Mouse (Mus musculus) heart, postnatal 4 days (tissue): ENCODE measurements around the gene Wdr81. TPM values are rescaled to one million over a fixed set of nuclear protein-coding genes. Genes with fewer than 3 reads are reported as not detected.

Experiments used
- DNase-seq: peaks from one replicate; pipeline ENCODE4 v3.0.0; 2021
- total RNA-seq, 2 experiments: library from RNA; stranded (reverse); gene quantifications; 2 replicates each; pipeline ENCODE4 v1.2.3; 2021

Gene Wdr81
- total RNA-seq: 1 to 10 TPM; 5.2 to 6.0 TPM

DNA sequence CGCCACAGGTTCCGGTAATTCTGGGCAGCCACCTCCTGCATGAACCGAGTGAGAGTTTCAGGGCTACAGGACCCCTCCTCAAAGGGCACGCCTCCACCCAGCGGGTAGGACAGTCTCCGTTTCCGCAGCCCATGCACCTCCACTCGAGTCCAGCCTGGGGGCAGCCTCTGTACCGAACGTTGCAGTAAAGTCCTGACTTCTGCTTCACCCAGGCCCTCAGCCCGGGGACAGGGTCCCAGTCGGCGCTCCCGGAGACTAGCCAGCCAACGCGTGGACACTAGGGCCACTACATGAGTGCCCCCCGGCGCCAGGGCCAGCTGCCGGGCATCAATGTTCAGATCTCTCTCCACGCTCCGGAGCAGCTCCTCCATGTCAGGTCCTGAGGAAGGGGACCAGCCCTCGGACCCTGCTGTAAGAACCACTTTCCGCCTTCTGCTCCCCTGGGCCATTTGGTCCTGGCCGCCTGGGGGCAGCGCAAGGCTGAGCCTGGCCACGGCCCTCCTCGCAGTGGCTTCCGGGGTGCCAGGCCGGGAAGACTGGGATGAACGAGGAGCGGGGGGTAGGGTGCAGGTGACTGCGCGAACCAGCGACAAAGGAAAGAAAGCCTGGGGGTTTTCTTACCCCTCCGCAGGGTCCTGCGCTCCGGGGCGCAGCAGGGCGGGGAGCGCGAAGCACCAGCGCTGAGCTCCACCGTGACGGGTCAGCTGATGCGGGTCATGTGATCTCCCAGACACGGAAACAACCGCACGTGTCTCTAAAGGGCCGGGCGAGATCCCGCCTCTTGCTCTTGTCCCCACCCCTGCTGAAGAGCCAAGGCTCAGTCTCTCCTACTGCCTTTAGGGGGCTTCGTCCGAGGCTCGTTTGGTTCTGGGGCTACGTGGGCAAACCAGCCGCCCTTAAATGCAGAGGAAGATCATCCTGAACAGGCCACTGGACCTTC lies at the start of gene Wdr81:
TSS of gene Wdr81 (minus strand) at position 727 of the 940 bp plus-strand sequence.
- DNase-seq: peak; percentile 87

DNA sequence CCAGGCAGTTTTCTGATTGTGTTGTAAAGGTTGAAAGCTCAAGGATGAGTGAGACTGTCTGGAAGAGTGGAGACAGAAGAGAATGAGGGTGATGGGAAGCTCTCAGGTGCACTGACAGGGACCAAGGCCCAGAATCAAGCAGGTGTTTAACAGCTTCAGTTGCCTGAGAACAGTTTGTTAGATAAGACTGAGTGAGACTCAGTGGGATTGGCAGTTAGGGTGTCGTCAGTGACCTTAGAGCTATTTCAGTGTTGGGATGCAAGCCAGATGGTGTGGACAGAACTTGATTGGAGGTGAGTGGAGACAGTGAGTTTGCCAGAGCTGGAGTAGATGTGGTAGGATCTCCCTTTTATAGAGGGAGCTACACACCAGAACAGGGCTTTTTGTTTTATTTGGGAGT lies 43.6 kb upstream of the Wdr81 start:
- DNase-seq: peak; percentile 43

DNA sequence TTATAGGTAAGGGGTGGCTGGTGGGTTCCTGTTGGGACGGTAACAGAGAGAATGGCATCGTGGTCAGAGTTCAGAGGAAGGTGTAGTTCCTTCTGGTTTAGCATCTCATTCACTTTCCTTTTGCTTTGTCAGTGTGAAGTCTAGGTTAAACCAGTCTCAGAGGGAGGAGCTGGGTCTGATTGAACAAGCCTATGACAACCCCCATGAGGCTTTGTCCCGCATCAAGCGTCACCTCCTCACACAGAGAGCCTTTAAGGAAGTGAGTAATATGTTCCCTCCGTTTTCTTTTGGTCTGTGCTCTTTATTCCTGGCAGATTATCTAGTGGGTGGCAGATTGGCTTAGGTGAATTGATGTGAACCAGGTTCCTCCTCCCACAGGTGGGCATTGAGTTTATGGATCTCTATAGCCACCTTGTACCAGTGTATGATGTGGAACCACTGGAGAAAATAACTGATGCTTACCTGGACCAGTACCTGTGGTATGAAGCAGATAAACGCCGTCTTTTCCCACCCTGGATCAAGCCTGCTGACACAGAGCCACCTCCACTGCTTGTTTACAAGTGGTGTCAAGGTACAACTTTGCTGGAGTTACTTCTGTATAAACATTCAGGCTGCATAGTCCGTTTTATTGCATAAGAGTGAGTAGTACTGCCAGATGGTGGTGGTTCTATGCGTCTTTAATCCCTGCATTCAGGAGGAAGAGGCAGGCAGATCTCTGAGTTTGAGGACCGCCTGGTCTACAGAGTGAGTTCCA lies 40.0 kb upstream of the Wdr81 start:
- no peak for DNase-seq

DNA sequence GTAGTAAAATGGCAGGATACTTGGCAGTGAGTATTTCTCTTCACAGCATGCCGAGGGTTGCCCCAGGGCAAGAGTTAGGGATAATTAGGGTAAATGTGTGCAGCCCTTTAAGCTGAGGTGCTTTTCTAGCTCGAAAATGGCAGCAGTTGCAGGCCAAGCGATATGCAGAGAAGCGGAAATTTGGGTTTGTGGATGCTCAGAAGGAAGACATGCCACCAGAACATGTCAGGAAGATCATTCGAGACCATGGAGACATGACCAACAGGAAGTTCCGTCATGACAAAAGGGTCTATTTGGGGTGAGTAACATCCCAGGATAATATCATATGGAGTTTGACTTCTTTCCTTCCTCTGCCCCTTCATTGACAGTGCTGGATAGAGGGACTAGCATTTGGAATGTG lies 33.0 kb upstream of the Wdr81 start:
- no peak for DNase-seq

DNA sequence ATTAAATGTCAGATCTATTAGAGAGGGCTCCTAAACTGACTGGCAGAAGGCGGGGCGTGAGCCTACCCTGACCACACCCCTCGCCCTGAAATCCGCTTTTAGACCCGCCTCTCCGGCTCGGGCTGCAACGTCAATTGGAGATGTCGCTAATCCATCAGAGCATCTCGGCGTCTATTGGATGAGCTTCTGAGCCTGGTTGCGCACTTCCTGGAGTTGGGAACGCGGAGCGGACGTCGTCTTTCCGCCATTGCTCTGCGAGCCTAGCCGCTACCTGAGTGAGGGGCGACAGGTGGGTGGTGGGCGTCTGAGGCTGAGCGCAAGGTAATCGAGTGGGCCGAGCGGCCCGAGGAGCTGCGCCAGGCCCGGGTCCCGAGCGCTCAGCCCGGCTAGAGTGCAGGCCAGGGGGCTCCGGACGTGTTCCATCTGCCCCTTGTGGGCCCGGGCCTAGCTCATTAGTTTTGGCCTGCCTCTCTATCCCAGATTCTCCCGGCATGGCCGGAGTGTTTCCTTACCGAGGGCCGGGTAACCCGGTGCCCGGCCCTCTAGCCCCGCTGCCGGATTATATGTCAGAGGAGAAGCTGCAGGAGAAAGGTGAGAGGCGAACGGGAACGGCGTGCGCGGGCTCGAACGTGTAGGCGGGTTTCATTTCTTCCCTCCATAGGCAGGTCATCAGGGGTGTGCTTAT lies 32.2 kb upstream of the Wdr81 start, which contains the start of gene Prpf8:
TSS of gene Prpf8 (plus strand) at position 216 of the 685 bp plus-strand sequence.
- DNase-seq: peak; percentile 99

DNA sequence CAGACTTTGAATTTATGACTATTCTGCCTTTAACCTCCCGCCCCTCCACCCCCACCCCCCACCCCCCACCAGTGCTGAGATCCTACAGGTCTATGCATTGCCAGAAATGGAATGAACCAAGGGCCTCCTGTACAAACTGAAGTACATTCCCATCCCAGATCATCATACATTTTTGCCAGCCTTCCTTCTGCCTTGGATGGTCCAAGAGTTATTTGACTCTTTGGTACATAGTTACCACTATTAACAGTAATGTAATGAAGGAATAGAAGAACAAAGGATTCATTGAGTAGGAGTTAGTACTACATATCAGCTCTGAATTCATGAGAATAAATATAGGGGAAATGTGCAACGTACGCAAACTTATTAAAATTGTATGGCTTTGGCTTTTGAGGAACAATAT lies 31.7 kb upstream of the Wdr81 start:
- no peak for DNase-seq

DNA sequence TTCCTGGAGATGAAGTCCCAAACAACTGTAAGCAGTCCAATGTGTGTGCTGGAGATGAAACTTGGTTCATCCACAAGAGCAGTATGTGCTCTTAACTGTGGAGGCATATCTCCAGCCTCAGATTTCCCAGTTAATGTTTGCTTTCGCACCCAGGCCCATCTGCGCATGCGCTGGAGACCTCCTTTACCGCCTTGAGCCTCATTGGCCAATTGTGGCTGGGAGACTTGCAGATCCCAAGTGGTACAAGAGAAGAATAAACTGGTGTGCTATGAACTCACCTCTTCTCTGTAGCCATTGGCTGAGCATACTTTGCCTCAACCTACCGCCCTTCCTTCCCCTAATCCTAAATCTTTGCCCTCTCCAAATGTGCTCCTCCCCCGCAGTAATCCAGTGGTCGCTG lies 18.9 kb upstream of the Wdr81 start:
- no peak for DNase-seq

DNA sequence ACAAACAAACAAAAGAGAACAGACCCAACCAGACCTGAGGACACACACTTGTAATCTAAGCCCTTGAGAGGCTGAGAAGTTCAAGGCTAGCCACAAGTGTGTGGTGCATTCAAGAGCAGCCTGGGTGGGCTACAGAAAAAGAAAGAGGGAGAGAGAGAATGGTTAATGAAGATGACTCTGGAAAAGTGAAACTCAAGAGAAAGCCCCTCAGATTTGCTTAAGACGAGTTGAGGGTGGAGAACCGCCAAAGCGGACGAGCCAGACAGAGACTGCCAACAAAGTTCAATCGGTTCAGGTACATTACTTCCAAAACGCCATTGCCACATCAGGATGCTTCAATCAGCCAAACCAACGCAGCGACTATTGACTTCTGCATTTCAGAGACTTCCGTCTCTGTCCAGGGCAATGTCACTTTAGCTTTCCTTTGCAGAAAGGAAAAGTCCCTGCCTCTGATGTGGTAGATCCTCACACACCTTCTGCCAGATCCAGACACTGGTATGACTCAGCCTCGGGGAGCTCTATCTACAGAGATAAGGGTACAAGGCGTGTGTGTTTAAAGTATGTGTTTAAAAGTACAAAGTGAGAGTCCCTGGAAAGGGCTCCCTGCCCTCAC lies 18.1 kb upstream of the Wdr81 start:
- no peak for DNase-seq

DNA sequence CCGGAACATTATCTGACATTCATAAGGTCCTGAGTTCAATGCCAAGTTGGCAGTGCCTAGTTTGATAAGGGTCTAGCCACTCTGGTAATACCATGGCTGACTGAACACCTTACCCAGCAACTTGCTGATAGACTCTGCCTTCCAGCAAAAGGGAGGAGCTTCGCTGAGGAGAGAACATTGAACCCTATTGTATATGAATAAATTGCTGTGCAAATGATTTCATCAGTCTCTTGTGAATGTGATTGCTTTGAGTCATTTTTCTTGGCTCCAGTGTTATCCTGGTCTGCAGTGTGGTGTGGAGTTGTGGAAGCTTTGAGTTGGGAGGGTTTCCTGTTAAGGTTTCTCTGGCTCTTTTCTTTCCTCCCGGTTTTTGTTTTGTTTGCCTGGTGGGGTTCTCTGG lies 16.2 kb upstream of the Wdr81 start:
- no peak for DNase-seq

DNA sequence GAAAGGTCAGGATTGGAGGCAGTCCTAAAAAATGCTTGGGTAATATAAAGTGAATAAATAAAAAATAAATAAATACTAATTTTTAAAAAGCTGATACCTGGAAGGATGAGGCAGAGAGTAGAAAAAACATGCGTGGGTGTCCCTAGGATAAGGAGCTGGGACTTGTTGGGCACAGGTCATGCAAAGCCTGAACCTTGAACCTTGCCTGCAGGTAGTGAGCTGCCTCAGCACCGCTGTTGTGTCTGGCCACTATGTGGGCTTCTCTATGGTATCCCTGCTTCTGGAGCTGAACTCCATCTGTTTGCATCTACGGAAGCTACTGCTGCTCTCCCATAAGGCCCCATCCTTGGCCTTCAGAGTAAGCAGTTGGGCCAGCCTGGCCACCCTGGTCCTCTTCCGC lies 14.7 kb upstream of the Wdr81 start:
- no peak for DNase-seq

DNA sequence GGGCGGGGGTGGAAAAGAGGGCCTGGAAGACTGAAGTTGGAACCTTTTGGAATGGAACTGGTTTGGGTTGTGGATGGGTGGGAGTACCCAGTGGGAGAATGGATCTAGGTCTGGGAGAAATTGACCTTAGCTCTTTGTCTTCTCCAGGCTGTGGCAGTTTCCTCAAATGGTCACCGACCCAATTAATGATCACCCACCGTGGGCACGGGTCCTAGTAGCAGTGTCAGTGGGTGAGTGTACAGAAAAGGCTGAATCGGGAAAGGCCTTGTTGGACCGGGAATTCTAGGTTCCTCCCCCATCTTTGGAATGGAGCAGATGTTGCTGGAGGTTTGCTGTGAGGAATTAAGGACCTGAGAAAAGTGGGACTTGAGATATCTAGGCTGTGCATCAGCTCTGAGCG lies 13.9 kb upstream of the Wdr81 start:
- DNase-seq: no peak

DNA sequence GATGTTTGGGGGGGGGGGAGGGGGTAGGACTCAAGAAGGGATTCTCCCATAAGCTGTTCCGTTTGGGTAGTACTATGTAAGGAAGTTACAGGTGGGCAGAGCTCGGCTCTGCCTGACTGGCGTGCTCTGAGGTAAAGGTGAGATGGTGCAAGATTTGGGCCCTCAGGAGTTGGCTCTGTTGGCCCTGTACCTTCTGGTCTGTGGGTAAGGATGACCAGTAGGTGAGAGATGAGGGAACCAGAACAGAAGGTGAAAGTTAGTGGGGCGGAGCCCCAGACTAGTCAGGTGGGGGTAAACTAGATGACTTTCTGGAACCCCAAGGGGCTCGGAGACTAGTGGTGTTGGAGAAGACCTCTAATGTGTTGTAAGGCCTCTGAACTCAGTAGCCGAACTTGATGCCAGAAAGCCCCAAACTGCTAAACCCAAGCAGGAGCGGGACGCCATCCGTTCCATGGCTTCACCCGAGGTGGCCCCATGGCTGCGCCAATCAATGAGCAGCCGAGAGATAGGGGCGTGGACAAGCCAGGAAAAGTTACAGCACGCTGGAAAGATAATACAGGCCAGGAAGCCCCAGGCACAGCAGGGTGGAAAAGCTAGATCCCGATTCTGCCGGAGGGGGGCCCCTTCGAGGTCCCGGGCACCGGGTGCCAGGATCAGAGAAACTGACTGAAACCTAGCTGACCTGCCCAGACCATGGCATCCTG lies 13.1 kb upstream of the Wdr81 start:
- peak; percentile 80 for DNase-seq

DNA sequence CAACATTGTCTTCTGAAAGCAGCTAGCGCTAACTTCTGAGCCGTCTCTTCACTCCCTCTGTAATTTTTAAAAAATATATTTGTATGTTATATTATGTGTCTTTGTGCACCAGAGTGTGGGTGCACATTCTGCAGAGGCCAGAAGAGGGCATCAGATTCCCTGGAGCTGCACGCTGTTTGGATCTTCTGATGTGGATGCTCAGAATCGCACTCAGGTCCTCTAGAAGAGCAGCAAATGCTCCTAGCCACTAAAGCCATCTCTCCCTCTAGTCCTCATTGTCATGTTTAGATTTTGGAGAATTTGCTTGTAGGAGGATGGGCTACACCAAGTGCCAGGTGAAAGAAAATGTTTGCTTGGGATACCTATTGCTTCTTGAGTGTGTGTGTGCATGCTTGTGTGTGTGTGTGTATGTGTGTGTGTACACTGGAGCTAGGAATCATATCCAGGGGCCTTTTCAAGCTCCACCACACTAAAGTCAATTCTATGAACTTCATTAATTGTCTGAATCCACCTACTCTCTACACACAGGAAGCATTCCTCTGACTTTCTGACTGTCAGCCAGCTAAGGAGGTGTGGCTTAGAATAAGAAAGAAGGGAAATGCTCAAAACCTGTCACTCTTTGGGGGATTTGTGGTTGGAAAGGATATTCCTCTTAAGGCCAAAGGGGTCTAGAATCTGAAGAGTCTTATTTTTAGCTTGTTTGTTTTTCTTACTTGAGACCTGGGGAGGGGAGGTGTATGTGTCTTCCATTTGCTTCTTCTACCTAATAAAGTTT lies 12.4 kb upstream of the Wdr81 start:
- DNase-seq: no peak

DNA sequence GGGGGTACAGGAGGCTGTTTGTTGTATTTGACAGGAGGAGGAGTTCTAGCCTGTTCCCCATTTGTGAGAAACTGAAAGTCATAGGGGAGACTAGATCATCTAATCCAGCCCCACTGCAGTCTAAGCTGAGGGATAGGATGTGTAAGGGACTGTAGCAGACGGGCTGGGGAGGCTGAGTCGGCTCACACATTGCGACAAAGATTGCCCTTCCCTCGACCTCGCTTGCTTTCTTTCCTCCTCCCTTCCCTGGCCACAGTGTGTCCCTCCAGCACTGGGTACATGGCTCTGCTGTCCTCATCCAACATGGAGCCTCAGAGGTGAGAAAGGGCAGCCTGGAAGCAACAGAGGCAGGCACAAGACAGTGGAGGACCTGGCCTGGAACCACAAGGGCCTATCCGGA lies 10.5 kb upstream of the Wdr81 start:
- DNase-seq: no peak

DNA sequence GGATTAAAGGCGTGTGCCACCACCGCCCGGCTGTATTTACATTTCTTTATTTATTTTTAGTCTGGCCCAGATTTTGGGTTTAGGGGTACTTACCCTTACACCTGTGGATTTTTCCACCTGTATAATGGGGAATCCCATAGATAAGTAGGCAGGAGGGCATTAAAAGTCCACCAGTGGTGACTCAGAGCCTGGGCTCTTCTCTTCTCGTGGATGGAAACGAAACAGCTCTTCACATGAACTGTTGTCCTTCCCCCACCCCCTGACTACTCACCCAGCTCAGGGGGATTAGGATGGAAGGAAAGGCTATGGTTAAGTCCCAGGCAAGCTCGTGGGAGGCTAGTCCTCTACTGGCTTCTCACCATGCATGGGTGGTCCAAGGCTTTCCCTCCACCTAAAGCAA lies 9.9 kb upstream of the Wdr81 start:
- DNase-seq: no peak

DNA sequence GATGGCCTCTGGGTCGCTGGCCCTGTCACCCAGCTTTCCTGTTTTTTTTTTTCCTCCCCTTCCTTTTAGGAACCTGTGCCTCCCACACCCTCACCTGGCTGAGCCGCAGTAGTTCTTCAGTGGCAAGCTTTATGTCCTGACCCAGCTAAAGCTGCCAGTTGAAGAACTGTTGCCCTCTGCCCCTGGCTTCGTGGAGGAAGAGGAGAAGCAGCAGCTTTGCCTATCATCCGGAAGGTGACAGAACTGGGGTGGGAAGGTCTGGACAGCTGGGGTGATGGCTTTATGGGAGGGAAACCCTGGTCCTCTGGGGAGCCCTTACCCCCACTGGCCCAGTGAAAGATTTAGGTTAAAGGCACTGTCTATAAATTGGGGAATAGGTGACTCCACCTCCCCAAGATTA lies 9.1 kb upstream of the Wdr81 start:
- no peak for DNase-seq

DNA sequence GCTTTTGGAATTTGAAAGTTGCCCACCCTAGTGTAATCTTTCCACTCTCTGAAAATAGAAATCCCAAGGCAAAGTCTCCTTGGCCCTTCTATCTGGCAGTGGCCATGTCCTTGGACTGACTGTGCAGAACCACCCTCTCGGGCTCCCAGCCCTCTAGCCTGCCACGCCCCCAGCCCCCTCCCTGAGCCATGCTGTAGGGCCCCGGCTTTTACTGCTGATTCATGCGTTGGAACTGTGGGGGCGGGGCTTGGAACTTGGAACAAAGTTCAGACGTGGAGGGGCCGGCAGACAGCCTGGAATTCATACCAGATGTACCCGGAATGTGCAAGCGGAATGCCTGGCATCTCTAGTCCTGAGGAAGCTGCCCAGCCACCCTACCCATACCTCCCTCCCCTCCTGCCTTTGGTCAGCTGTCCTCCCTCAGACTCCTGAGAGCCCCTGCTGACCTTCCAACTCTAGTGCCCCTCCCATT lies 8.4 kb upstream of the Wdr81 start:
- DNase-seq: peak; percentile 97

DNA sequence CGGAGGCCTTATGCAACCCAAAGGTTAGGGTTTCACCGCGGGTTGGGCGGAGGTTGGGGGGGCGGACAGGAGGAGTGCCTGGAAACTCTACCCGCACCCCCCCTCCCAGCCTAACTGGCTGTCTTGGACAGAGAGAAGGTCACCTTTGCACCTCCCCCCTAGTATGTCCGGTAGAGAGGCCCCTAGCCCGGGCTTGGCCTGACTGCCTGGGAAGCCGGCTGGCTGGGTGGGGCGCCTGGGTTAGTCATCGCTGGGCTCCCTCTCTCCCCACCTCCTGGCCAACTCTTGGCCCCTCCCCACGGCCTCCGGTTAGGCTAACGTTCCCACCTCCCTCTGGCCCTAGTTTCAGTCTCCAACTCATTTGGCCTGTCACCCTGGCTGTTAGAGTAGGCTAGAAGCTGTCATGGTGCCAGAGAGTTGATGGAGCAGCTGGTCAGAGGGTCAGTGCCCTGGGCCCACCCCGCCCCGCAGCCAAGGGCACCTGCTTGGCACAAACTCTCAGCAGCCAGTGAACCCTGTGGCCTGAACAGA lies 7.8 kb upstream of the Wdr81 start:
- peak; percentile 90 for DNase-seq

DNA sequence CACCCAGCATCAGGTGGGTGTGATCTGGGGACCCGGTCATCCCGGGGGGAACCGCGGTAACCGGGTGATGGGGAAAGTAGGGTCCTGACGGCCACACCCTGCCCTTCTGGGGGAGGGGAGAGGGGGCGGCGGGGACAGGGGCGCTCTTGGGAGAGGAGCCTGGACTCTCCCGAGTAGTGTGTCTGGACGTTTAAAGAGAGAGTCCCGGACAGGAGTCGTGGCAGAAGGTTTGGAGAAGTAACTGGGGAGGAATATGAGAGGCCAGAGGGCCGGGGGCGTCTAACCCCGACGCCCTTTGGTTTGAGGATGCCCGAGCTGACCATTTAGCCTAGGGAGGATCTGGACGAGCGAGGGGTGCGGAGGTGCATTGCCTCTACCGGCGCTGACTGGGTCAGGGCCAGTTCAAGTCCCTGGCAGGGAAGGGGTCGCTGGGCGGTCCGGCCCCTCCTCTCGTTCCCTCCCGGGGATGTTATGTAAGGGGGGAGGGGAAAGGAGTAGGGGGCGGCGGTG lies 7.3 kb upstream of the Wdr81 start:
- DNase-seq: no peak
